Mouse (Mus musculus) E14TG2a.4 (cell line): ENCODE measurements around the gene Lekr1.

Experiments
- CTCF ChIP-seq: conservative IDR thresholded peaks from 2 replicates; pipeline ENCODE4 v1.5.1; 2014; ENCODE audit warnings: low read length
- POU5F1 ChIP-seq: IDR thresholded peaks from 2 replicates; pipeline ENCODE4 v1.6.1; 2014; ENCODE audit warnings: low read length, borderline replicate concordance

- TF ChIP-seq CTCF (no peak), POU5F1 (no peak)
Observed at GRCm38 (mm10) chr3:65842515-65843184, 176.6 kb downstream of the Lekr1 start.
